Mouse (Mus musculus) gastrocnemius, postnatal 10 days (tissue): ENCODE results near the gene Gramd1c. TPM values are rescaled to one million over a fixed set of nuclear protein-coding genes. Genes with fewer than 3 reads are reported as not detected.

Source experiments
- DNase-seq: peaks from one replicate; pipeline ENCODE4 v3.0.0; 2021; ENCODE audit warnings: mixed read lengths
- total RNA-seq, 2 experiments: library from RNA; stranded (reverse); gene quantifications; 2 replicates each; pipeline ENCODE4 v1.2.3; 2021

Gene Gramd1c
- total RNA-seq, 2 experiments from 2014 or later = 1.4 to 1.7 TPM

DNA sequence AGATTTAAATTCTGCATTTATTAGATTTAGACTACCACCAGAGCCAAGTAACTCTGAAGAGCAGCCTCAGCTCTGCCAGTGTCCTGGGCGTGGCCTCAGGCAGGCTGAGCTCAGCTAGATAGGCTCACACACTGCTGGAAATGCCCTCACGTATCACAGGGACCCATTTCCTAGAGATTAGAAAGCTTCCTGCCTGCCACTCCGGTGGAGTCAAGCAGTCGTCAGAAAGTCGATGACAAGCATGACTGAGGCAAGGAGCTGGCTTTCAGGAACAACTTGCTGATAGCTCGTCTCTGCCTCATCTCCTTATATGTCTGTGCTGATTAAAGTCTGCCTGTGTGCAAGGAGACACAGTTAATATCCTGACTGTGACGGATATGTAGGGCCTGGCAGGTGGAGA lies 44.8 kb downstream of the Gramd1c start:
- DNase-seq = no peak

- no peak for DNase-seq
Measured at GRCm38 (mm10) chr16:44017707-44018106, 45.4 kb downstream of the Gramd1c start.

DNA sequence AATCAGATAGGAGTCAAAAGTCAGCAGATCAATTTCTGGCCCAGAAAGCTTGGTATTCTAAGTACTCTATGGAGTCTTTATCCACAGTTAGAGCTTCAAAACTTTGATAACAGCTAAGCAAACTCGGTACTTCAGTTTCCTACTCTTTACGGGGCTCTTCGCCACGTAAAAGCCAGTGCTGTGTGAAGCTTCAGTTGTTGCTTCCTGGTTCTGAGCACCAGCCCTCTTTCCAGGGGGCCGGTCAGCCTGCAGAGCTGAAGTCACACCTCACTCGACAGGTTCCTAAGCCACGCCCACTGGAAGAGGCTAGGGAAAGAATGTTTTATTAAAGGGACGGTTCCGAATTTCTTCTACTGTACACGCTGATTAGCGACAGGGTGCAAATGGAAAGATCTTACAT lies 47.0 kb downstream of the Gramd1c start:
- DNase-seq = no peak

- DNase-seq = no peak
Measured at GRCm38 (mm10) chr16:44015416-44016158, 47.6 kb downstream of the Gramd1c start.

- DNase-seq = no peak
Measured at GRCm38 (mm10) chr16:44011010-44011409, 52.1 kb downstream of the Gramd1c start.

- no peak for DNase-seq
Measured at GRCm38 (mm10) chr16:44002086-44002485, 61.1 kb downstream of the Gramd1c start.

DNA sequence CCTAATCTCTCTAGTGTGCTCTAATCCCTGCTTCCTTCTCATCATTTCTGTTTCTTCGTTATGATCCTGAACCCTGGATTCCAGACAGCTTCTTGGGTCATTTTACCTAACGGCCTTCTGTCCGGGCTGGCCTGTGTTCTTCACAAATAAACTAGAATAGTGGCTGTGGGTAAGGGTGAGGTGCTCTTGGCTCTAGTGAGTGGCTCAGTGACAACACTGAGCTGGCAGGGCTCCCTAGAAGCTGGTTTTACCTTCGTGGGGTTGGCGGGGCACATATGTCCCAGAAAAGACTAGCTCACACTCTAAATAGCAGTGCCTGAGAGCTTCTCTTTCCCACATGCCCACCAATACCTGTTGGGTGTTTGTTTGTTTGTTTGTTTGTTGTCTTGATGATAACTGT lies 63.6 kb downstream of the Gramd1c start:
- no peak for DNase-seq

DNA sequence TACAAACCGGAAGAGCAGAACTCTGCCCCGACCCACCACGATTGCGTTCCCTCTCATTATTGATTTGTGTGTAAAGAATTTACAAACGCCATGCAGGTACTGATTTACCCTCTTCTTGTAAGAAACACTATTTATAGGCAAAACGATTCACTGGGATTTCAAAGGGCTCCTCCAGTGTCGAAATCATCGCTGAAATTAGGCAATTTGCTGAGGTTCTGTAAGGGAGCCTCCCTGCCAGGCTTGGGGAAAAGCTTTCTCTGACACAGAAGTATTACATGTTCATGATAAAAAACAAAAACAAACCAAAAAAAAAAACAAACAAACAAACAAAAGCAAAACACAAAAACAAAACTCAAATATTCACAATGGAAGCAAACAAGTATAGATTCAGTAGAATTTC lies 64.0 kb downstream of the Gramd1c start:
- DNase-seq = no peak

GRCm38 (mm10) chr16:43994623-43995022 lies 68.5 kb downstream of the Gramd1c start:
- no peak for DNase-seq

DNA sequence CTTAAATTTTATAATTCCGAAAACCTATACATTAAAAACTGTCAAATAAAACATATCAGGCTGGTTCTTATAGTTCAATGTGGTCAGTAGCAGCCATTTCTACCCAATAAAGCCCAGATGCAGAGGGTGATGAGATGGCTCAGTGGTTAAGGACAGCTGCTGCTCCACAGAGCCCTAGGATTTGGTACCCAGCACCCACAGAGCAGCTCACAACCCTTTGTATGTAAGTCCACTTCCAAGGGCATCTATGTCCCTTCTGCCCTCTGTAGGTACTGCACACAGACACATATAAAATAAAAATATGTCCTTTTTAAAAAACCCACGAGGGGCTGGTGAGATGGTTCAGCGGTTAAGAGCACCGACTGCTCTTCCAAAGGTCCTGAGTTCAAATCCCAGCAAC lies 76.8 kb downstream of the Gramd1c start:
- no peak for DNase-seq

GRCm38 (mm10) chr16:43980110-43980609 lies 83.0 kb downstream of the Gramd1c start:
- no peak for DNase-seq

DNA sequence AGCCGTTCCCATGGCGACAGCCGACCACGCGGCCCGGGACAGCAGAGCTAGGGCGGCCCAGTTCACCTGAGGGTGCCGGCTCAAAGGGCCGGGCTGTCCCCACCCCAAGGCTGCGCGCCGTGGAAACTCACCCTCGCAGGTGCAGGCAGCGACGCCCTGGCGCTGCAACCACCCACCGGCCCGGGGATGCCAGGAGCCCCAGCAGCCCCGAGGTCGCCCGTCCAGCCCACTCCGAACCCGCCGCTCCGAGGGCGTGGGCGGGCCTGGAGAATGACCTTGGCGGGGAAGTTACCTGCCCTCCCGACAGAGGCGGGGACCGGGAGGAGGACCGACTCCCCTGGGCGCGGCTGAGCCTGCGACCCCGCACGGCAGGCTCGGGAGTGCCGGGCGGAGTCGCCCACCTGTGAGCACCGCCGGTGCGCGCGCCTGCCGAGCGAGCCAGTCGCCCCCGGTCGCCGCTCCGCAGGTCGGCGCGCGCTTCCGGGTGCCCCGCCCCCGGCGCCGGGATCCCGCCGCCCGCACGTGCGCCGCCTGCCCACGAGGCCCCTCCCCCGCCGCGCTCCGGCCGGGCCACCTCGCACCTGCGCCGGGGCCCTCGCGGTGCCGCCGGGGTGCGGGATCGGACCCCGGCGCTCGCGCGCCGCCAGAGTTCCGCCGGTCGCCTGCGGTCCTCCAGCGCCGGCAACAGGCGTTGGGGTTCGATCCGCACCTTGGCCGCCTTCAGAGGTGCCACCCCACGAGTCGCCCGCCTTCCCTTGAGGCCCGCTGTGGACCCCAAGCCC lies 83.6 kb downstream of the Gramd1c start, which contains the start of gene Zdhhc23:
Gene Zdhhc23 (minus strand): TSS at position 464 of the 782 bp plus-strand sequence.
- peak; percentile 24 for DNase-seq

- DNase-seq = no peak
Measured at GRCm38 (mm10) chr16:43979010-43979327, 84.2 kb downstream of the Gramd1c start.

- no peak for DNase-seq
Measured at GRCm38 (mm10) chr16:43973606-43974220, 89.4 kb downstream of the Gramd1c start.

GRCm38 (mm10) chr16:43973147-43973546 lies 90.0 kb downstream of the Gramd1c start:
- DNase-seq = no peak

DNA sequence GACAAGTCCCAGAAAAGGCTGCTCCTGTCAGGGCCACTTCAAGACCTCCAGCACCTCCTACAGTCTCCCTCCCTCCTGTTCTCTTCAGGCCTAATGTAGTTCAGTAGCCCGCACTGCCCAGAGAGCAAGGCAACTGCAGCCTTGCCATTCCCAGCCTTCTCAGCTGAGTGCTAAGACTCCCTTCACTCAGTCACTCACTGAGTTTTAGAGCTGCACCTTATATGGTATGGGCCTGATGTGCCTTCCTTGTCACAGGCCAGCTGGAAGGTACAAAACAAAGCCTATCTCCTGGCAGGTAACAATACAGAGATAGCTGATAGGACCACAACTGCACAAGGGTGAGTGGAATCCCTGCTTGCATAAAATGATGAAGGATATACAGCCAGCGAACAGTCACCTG lies 90.8 kb downstream of the Gramd1c start:
- no peak for DNase-seq

DNA sequence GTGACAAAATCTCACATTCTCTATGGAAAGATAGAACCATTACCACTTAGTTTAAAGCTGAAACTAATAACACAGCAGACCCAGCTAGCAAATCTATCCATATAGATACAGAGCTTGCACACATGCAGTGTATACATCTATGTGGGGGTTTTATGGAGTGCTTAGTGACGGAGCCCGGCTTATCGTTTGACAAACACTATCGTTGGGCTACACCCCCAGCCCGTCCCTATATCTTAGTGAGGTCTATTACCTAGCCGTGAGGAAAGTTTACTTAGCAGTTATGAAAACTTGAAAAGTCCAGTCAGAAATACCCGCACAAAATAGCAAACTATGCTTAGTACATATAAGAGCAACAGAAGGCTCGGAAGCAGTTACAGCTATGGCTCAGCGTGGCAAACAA lies 91.4 kb downstream of the Gramd1c start:
- no peak for DNase-seq

- no peak for DNase-seq
Measured at GRCm38 (mm10) chr16:43971189-43971588, 92.0 kb downstream of the Gramd1c start.

- DNase-seq = no peak
Measured at GRCm38 (mm10) chr16:43970426-43970825, 92.7 kb downstream of the Gramd1c start.

- DNase-seq = no peak
Measured at GRCm38 (mm10) chr16:43965781-43966389, 97.3 kb downstream of the Gramd1c start.

GRCm38 (mm10) chr16:43963780-43964179 lies 99.4 kb downstream of the Gramd1c start:
- no peak for DNase-seq

DNA sequence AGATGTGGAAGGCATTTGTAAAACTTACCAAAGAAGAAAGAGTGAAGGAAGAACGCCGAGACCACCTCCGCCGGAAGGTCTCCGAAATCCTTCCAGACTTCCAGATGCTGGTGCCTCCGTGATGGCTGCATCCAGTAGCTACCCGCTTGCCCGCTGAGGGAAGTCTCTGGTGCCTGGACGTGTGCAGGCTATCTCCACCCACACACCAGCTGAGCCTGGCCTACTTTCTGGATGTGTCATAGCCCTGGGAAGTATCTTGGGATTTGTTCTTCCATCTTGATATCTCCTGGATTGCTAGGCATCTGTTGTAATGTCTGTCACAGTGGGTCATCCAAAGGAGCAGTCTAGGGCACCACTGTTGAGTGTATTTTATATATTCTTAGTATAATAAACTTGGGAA lies 99.9 kb downstream of the Gramd1c start:
- no peak for DNase-seq

DNA sequence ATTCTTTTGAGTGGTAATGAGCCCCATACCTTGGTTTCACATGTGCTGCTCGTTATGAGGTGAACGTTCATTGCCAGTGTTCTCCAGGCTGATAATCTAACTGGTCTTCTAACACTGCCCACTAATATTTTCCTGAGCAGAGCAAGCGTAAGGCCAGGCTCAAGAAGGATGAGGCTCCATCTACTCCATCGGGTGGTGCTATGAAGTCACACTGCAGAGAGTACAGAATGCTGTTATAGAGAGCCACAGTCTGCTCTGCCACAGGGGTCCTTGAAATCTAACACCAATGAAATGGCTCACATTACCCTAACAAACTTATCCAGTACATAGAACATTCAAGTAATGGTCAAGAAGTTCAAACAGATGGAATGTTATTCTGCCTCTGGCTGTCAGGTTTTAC lies 105.1 kb downstream of the Gramd1c start:
- DNase-seq = no peak
